Mouse (Mus musculus) T-cell, adult 2 months (primary cell): Measurements from ENCODE around the gene Jmjd1c.

Experiments used
- DNase-seq: peaks from one replicate; pipeline ENCODE4 v3.0.0; 2022; ENCODE audit warnings: low spot score

The Jmjd1c gene

DNA sequence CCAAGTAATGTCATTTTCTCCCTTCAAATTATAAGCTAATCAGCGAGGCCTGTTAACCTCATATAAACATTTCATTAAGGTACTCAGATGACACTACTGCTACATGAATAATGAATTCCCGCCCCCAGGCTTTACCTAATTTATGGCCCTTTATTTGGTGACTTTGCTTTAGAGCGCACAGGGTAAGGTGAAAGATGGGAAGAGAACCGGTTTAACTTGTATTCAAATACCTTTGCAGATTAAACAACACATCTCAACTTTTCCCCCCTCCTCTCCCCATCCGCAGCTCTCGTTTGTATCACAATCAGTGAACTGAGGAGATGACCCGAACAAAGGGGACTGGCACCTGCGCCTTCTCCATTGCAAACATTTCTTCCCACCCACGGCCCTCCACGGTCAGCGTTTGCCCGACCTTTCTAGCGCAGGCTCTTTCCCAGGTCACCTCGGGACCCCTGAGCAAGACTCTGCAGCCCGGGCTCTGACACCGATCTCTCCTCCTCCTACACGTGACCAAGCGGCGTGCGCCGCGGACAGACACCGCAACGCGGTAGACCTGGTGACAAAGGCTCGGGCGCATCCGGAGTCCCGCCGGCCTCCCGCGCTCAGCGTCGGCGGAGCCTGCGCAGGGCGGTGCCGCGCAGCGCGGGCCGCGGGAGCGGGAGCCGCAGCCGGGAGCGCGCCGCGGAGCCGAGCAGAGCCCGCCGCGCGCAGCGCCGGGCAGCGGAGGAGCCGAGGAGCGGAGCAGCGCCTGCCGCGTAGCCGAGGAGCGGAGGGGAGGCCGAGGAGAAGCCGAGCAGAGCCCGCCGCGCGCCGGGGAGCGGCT is at the start of gene Jmjd1c:
Gene Jmjd1c (plus strand): TSS at position 328 of the 823 bp plus-strand sequence.
- peak; percentile 75 for DNase-seq

DNA sequence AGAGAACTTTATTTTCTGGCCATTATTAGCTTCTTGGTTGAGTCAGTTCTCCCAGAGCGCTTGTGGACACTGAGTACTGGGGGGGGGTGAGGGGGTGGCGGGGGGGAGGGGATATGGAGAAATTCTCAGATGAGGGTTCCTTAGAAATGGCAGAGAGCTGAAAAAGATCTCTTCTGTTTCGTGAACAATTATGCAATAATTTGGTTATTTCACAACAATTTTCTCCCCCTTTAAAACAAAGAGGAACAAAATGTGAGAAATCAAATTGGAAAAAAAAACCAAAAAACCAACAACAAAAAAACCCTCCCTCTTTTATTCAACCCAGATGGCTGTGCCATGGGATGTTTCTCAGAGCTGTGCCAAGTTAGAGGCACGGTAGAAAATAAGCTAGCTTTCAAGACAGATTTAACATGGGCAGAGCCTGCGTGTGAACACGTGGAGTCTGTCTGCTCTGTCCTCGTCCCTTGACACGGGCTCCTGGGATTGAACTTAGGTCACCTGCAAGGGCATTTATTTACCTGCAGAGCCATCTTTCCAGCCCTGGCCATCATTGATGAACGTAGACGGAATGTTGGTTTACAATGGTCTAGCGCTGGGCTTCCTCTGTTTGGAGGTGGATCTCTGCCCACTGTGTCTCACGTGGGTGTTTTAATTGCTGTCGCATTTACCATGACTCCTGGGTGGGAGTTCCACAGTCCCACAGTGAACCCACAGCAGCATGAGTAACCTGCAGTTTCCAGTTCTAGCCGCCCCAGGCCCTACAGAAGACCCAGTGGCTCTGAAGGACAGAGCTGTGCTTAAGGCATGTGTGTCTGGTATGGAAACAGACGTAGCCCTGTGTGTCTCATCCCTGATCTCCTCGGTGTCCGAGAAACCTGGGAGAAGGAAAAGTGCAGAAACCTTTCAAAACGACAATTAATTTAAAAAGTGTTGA is 47.9 kb upstream of the Jmjd1c start:
- no peak for DNase-seq

DNA sequence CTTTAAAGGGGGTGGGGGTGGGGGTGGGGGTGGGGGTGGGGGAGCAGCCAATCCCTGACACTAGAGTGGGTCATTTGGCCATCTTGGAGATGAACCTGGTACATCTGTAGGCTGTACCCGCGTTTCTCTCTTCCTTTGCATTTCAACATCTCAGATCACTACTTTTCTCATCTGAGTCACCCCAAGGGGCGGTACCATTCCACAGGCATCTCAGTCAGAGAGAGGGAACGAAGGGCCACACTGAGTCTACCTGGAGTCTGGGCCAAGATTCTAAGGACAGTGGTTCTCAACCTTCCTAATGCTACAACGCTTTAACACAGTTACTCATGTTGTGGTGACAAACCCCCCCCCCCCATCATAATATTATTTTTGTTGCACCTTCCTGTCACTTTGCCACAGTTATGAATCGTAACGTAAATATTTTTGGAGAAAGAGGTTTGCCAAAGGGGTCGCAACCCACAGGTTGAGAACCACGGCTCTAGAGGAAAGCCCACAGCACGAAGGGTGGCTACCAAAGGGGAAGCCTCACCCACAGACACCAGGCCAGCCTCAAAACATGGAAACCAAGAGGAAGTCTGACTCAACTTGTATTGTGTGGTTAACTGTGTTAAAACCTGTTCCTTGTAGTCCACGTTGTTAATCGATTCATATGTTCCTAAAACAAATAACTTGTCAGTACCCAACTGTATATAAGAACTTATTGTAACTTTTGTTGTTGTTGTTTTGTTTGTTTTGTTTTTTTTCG is 46.9 kb upstream of the Jmjd1c start:
- no peak for DNase-seq

DNA sequence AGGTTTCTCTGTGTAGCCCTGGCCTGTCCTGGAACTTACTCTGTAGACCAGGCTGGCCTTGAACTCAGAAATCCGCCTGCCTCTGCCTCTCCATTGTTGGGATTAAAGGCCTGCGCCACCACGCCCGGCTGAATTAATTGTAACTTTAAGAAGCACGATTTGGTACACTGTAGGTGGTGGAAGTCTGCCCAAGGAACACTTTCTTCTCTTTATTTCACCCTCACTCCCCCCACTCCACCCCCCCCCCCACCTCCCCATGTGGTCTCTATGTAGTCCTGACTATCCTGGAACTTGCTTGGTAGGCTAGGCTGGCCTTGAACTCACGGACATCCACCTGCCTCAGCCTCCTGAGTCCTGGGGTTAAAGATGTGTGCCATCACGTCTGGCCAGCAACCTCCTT is 46.3 kb upstream of the Jmjd1c start:
- no peak for DNase-seq

DNA sequence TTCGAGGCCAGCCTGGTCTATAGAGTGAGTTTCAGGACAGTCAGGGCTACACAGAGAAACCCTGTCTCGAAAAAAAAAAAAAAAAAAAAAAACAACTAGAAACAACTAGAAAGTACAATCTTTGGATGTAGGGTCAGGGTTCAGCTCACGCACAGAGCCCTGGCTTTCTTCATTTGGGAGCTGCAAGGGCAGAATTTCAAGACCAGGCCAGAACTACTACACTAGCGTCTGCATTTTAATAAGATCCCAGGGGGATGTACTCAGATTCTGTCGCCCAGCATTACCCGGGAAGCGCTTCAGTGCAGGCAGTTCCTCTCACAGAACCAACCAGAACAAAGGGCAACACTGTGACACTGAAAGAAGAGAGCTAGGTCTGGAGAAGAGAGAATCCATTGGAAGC is 45.2 kb upstream of the Jmjd1c start:
- no peak for DNase-seq

DNA sequence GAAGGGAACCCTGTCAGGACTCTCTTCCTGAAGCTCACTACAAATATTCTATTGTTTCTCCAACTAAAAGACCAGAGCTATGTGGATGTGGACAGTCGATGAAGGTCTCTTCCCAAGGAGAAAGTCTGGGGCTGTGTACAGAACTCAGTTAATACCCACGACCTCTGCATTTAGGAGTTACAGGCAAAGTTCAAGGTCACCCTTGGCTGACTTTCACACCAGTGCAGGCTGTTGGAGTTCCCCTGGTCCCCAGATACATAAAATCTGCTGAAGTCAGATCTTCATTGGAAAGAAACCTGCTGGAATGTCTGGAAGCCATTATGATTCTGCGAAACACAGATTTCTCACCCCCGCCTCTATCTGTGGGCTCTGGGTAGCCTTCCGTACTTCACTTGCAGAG is 44.5 kb upstream of the Jmjd1c start:
- DNase-seq: no peak

DNA sequence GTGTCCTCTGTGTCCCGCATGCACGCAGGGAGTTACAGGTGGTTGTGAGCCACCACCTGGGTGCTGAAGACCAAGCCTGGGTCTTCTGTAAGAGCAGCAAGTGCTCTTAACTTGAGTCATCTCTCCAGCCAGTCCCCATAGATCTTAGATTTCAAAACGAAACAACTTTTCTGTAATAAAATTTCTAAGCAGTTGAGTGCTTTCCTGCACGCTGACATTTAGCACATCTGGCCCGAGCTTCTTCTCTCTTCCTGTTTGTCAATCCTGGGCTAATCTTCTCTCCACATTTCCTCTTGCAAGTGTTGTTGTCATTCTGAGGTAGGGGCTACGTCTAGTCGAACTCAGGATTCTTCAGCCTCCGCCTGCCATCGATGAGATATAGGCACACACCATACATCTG is 43.5 kb upstream of the Jmjd1c start:
- DNase-seq: no peak

DNA sequence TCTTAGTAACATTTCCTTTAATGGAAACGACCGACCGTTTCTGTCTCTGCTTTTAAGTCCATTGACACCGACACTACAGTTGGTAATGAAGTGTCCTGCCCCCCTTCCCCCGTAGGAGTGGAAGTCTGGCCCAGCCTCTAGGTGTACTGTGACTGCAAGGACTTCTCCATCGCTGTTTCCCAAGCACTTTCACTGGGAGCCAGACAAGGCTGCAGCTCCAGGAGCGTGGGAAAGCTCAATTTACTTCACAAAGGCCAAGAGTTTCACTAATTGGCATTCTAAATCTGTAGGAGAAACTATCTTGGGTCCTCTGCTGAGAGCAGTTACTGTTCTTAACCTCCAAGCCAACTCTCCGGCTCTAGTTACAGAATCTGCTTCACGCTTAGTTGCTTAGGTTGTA is 42.5 kb upstream of the Jmjd1c start:
- no peak for DNase-seq

DNA sequence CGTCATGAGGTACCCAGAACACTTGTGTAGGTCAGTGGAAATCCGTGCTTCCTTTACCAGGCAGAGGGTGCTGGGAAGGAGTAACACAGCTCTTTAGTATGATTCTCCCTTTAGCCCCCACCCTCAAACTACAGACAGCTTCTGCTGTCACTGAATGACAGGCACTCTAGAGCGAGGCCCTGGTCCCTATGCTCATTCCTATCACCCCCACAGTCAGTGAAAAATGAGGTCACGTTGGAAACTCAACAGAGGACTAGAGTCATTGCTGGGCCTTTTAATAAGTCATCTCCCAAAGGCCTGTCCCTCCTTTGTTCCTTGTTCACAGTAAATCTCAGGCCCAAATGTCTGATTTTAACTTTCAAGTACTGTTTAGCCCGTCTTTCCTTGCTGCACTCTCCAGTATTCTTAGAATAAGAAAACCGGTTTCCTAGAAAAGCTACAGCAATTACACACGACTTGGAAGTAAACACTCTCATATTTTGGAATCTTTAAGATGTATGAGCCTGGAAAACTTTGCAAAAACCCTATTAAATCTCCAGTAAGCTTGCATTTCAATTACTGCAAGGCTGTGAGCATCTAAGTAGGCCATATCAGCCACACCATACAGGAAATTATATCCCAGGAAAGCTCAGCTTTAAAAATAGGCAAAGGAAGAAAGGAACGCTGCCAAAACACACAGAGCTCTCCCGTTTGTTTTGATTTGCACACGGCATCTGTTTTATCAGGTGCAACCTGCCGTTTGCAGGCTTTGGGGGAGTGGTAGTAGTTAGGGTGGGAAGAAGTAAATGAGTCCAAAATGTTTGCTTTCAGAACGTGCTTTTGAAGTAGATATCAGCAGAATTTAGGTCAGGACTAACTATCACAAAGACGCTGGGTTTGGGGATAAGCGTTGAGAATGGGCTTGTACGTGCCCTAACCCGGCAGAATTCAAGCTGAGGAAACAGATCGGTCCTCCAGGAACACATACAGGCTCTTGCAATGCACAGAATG is 39.8 kb upstream of the Jmjd1c start:
- DNase-seq: no peak

DNA sequence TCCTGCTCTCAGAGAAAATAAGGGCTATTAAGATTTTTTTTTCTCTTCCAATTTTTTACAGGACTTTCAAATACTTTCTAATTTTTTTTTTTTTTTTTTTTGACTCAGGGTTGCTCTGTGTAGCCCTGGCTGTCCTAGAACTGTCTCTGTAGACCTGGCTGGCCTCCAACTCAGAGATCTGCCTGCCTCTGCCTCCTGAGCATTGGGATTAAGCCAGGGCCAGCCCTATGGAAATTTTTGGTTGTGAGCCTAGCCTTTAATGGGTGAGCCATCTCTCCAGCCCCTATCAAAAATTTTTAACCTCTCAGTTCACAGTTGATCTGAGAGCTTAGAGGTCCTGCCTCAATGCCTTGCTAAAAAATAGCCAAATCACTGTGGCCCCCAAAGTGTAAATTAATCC is 38.7 kb upstream of the Jmjd1c start:
- no peak for DNase-seq

DNA sequence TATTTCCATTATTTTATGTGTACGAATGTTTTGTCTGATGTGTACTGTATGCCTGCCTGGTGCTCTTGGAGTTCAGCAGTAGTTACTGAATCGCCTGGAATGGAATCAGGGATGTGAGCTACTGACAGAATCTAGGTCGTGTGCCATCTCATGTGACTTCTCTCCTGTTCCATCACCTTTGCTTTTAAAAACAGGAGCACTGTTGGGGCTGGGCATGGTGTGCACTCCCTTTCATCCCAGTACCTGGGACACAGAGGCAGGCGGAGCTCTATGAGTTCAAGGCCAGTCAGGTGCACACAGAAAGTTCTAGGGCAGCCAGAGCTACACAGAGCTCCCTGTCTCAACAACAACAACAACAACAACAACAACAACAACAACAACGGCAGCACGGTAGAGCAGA is 38.2 kb upstream of the Jmjd1c start:
- no peak for DNase-seq

DNA sequence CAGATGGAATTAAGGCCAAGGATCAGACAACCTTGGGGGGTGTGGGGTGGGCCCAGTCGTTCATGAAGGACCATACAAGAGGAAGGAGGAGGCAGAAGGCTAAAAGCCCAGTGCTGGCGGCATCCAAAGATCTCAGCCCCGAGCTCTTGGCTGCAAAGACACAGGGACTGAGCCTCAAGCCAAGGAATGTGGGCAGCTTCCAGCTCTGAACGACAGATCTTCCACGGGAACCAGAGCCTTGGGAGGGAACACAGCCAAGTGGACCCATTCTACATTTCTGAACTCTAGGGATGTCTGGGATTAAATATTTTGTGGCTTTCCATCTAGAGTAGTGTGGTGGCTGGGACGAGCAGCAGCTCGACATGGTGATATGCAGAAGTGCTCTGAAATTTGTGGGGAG is 37.6 kb upstream of the Jmjd1c start:
- DNase-seq: no peak

DNA sequence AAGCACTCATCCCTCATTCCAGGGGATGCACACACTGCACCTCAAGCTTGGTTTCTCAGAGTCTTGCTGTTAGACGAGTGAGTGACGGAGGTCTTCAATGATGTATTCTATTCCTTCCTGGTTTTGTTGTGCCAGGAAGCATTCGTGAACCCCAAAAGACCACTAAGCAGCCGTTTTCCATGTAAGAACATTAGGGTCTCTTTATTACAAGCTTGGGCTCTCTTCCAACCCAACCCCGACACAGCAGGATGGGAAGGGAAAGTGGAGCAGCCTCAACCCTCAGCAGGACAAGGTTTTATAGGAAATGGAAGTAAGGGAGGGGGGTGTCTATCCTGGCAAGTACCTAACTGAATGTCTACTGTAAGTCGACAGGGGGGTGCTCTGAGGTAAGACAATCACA is 37.2 kb upstream of the Jmjd1c start:
- DNase-seq: no peak

DNA sequence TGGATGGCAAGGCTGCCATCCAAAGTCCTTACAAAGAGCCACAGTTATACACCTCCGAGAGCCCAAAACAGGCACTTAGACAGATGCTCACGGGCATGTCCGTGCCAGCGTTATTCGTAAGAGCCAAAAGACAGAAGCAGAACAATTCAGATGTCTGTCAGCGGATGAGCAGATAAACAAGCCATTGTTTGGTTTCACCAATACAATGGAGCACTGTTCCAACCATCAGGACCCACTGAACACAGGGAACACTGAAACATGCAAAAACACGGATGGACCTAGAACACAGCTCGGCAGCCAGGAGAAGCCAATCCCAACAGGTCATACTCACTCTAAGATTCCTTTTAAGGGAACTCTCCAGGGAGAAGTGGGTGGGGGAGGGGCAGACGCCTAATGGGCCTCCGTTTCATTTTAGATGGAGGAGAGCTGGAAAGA is 34.5 kb upstream of the Jmjd1c start:
- no peak for DNase-seq

DNA sequence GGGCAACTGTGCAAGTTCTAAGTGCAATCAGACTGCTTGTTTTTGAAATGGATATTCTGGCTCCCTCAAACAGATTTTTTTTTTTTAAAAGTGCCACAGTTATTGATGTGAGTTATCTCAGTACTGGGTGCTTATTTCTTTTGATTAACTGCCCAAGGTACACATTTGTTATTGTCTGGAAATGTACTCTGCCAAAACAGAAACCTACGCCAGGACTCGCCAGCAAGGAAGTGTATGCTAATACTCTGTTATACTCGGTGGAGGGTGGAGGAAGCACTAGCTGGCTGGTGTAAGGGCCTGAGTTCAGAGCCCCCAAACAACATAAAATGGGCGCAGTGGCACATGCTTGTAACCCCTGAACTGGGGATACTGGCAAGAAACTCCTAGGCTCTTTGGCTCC is 34.1 kb upstream of the Jmjd1c start:
- no peak for DNase-seq

DNA sequence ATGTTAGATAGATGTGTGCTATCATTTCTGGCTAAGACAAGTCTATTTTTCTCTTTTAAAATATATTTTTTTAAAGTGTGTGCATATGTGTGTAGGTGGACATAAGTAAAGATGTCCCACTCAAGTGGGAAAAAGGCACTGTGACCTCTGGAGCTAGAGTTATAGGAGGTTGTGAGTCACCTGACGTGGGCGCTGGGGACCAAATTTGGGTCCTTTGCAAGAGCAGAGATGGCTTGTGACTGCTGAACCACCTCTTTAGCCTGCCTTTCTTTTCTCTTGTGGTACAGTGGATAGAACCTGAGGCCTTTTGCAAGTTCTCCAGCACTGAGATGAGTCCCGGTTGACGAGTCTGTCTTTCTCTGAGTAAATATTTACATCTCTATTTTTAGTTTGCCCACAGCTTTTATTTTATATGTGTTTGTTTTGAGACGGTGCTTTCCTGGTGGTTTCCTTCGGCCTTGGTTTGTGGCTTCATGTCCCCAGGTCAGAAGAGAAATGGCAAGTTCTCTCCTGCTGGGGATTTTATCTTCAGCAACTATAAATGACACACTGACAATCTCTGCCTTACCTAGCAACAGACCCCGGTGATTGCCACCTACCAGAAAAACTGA is 30.5 kb upstream of the Jmjd1c start:
- no peak for DNase-seq

DNA sequence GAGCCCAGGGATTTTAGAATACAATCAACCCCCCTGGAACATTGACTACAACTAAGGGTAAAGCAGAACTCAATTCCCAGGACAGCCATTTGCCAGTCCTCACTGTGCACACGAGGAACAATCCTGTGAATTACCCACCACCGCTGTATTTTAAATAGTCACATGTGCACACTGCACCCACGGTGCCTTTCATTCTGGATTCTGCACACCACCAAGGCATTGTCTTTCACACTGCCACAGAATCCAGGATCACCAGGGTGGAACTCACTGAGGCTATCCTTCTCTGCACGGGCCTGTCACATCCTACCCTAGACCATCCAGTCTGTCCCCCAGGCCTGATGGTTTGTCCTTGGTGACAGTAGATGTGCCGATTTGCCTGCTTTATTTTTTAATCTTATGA is 30.0 kb upstream of the Jmjd1c start:
- no peak for DNase-seq

DNA sequence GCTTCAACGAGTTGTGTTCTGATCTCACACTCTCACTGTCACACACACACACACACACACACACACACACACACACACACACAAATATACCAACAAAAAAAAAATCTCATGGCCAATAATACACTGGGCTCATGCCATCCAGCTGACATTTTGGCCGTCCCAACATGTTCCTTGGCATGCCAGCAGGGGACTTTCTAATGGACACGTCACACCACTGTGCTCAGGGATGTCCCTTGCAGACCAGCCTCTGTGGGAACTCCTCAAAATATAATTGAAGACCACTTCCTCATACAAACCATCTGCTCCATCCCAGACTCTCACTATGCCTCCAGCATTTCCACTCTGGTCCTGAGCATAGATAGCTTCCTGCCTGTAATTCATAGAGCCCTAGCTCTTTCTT is 29.5 kb upstream of the Jmjd1c start:
- no peak for DNase-seq

DNA sequence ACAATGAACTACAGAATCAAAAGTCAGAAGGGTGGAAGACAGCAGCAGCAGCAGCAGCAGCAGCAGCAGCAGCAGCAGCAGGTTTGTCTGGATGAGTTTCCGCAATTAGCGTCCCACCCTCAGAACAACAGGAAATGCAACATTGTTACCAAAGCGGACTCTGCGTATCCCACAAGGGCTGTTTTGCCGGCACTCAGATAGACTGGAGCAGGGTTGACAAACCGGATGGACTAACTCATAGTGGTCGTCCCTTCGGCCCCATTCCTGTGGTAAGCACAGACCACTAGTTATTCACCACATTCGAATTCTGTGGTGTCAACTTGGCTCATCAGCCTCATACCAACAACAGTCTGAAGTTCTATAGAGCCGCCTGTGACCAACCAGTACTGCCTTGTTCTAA is 26.9 kb upstream of the Jmjd1c start:
- peak; percentile 35 for DNase-seq

DNA sequence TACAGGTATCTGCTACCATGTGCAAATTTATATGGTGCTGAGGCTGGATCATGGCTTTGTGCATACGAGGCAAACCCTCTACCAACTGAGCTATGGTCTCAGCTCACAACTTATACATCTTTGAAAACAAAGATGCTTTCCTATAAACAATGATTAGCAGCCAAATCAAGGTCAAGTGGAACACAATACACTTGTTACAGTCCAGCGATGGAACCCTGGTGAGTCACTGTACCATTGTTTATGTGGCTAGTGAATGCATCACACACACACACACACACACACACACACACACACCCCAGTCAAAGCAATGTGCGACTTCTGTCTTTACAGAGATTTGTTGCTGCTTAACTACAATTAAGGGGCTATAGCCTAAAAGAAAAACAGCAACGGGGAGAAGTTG is 24.5 kb upstream of the Jmjd1c start:
- no peak for DNase-seq

DNA sequence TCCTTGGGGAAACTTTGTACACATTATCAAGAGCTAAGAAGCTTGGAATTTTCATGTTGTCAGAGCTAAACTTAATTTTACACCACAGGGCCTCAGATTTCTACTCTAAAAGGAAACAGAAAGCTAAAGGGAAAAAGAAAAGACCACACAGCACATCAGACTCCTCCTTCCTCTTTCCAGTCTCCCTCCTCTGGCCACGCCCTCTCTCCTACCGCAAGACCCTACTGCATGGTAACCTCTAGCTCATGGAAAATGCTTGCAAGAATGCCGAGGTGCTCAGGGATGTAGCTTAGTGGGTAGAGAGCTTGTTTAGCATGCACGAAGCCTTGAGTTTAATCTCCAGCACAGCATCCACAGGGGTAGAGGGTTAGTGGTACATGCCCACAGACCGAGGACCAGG is 24.0 kb upstream of the Jmjd1c start:
- DNase-seq: peak; percentile 39
